Mouse (Mus musculus): ENCODE results near the gene Cd180. TPM values are rescaled to one million over a fixed set of nuclear protein-coding genes. Genes with fewer than 3 reads are reported as not detected.
A peak's percentile ranks its signal among the peaks of the same experiment; 100 is the strongest.
"Not testable (repeated sequence)": the region's sequence is repeated elsewhere in the genome, so short reads cannot be mapped to it uniquely, and the experiment has no call there.

Gene Cd180
- total RNA-seq, 2 experiments from 2014 or later, result 3.0 to 4.3 TPM

- DNase-seq (ENCODE audit: low spot score in 2 of 2), result not testable (repeated sequence)
These were observed 15.8 kb upstream of the Cd180 start for GRCm38 (mm10) chr13:102677602-102678001.

GRCm38 (mm10) chr13:102678482-102678881 lies 14.9 kb upstream of the Cd180 start:
- peak; percentile 84 to 85 for DNase-seq (ENCODE audit: low spot score in 2 of 2)

DNA sequence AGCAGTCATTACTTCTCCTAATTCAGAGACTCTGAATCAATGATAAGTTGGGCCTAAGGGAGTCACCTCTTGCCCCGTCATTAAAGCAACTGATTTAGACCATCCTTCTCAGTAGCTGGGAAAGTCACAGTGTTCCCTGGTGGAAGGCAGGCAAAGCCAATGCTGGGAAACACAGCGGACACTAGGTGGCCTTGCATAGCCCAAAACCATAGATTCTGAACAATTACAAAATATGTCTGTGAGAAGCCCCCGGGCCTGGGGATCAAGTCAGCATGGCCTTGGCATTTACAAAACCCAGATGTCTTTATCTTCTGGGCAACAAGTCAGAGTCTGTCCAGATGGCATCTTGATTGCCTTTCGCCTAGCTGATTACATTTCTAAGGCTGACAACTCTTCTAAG lies 8.5 kb upstream of the Cd180 start:
- DNase-seq (ENCODE audit: low spot score in 2 of 2), result no peak

GRCm38 (mm10) chr13:102688121-102688520 lies 5.2 kb upstream of the Cd180 start:
- no peak for DNase-seq (ENCODE audit: low spot score in 2 of 2)

GRCm38 (mm10) chr13:102689201-102690090 lies 3.9 kb upstream of the Cd180 start:
- no peak for DNase-seq (ENCODE audit: low spot score in 2 of 2)

- DNase-seq (ENCODE audit: low spot score in 2 of 2), result no peak
These were observed 3.2 kb upstream of the Cd180 start for GRCm38 (mm10) chr13:102690184-102690583.

GRCm38 (mm10) chr13:102691408-102692150 lies 1.8 kb upstream of the Cd180 start:
- DNase-seq (ENCODE audit: low spot score in 2 of 2), result no peak

DNA sequence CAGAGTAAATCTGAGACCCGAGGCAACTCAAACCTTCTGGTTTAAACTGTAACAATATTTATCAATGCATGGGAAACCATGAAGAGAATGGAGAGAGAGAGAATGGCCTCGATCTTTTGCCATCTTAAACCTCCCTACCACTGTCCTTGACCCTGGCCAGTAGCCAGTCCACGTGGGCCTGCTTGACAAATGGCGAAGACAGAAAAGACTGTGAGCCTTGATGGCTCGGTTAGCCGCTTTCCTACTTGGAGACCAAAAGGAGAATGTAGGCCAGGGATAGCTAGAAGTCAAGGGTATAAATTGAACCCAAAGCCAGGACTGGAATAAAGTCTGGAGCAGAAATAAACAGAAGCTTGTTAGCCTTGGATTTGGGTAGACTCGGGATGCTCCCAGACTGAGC lies 796 bp downstream of the Cd180 start:
- DNase-seq (ENCODE audit: low spot score in 2 of 2), result no peak

DNA sequence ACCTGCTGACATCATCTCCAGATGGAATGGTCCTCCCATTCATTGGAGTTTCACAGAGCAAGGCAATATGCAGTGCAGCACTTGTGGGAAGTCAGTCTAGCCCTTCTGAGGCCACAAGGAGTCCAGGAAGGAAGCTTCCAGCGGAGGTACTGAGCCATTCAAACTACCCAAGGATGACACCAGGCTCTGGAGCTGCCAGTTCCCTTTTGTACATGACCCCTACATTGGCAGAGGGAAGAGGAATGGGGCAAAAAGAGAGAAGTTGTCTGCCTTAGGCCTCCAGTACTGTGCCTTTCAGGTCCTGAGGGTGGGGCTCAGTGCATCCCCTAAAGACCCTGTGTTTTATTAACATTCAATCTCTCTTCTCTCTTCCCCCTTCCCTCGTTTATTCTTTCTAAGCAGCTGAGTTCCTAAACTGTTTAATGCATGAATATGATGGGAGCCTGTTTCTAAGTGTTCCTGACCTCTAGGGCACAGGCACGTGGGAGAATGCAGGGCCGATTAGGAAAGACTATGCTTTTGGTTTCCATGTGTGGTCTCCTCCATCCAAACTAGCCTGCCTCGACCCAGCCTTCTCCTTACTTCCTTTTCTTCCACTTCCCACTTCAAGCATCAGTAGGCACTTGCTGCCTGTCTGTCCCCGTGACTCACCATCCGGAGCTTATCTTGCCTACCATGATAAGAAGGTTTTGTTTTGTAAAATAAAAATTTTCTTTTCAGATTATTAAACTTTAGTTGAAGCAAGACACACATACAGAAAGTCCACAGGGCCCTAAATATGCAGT lies 2.0 kb downstream of the Cd180 start:
- DNase-seq (ENCODE audit: low spot score in 2 of 2), result no peak

- no peak for DNase-seq (ENCODE audit: low spot score in 2 of 2)
These were observed 5.0 kb downstream of the Cd180 start for GRCm38 (mm10) chr13:102698335-102698734.

GRCm38 (mm10) chr13:102698751-102699323 lies 5.5 kb downstream of the Cd180 start:
- peak; percentile 56 to 65 for DNase-seq (ENCODE audit: low spot score in 2 of 2)

GRCm38 (mm10) chr13:102700176-102700575 lies 6.8 kb downstream of the Cd180 start:
- DNase-seq (ENCODE audit: low spot score in 2 of 2), result no peak

DNA sequence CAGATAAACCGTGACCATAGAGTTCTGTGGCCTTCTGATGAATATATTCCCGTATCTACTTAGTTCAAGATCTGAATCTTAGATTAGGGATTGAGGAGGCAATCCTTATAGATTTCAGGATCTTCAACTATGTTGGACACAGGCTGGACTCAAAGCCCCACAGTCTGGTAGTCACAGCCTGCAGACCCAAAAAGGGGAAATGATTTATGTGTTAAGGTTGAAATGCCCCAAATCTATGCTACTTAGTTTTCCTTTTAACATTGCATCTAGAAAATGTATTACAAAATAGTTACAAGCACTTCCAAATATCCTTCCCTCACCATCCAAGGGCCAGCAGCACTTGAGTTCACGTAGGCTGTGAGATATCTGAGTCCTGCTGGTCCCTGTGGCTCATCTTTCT lies 7.4 kb downstream of the Cd180 start:
- DNase-seq (ENCODE audit: low spot score in 2 of 2), result no peak

GRCm38 (mm10) chr13:102716973-102717372 lies 23.6 kb downstream of the Cd180 start:
- DNase-seq (ENCODE audit: low spot score in 2 of 2), result no peak

- DNase-seq (ENCODE audit: low spot score in 2 of 2), result no peak
These were observed 32.1 kb downstream of the Cd180 start for GRCm38 (mm10) chr13:102725416-102725815.

DNA sequence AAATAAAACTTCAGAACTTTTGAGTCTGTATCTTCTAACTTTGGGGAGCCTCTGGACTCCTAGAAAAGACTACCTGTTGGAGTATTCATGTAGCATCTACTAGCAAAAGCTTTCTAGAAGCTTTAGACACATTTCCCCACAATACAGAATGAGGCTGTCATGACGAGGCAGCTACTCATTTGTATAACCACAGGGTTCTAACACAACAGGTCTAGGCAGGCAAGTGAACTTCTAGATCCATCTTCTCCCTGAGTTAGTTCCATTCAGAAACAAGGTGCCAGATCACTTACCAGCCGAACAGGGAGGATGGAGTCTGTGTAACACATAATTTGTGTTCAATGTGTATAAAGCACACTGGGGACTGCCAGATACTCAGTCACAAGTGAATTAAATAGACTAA lies 32.5 kb downstream of the Cd180 start:
- no peak for DNase-seq (ENCODE audit: low spot score in 2 of 2)

GRCm38 (mm10) chr13:102726876-102727275 lies 33.5 kb downstream of the Cd180 start:
- DNase-seq (ENCODE audit: low spot score in 2 of 2), result no peak

GRCm38 (mm10) chr13:102728035-102728434 lies 34.7 kb downstream of the Cd180 start:
- no peak for DNase-seq (ENCODE audit: low spot score in 2 of 2)

GRCm38 (mm10) chr13:102728951-102729350 lies 35.6 kb downstream of the Cd180 start:
- DNase-seq (ENCODE audit: low spot score in 2 of 2), result not testable (repeated sequence)

DNA sequence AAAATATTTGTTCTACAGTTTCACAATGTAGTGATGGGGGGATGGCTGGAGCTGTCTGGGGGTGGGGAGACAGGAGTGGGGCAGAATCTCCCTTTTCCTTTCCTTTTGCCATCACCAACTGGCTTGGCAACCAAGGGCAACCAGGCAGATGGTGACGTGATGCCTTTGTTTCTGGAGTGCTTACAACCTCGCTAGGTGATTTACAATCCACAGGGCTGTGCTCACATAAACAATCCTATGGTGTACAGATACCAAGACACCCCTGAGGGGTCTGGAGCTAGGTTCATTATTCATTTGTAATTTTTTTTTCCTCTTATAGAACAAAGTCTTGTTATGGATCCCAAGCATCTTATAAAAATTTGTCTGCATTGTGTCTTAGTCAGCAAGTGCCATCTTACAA lies 39.7 kb downstream of the Cd180 start:
- no peak for DNase-seq (ENCODE audit: low spot score in 2 of 2)

GRCm38 (mm10) chr13:102737811-102738210 lies 44.5 kb downstream of the Cd180 start:
- no peak for DNase-seq (ENCODE audit: low spot score in 2 of 2)
